Comparison of ENCODE assay signal across 15 mouse cellular contexts in the genomic region with DNA sequence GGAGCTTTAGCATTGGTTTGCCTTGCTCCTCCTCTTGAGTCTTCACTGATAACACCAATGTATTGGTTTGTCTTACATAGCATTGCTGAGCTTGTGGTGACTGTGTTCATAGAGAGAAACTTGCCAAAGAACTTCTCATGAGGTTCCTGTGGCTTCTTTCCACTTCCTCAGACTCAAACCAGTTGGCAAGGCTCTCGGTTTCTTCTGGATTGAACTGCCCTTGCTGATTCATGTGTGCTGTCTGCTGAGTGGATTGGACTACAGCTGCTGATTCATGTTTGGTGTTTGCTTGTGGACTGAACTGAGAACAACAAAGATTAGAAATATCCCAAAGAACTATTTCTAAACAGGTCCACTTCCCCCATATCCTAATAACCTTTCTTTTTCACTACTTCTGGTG. TPM values are rescaled to one million over a fixed set of nuclear protein-coding genes. Genes with fewer than 3 reads are reported as not detected.
"Had no signal": no experiment of that assay in that cellular context is flagged by ENCODE, and none has a peak within 500 bp of the region (broad histone marks: within the 10 kb centered on the region; RNA-seq: fewer than 3 reads in every experiment).

No protein-coding gene starts in this region.

- H3K9ac ChIP-seq: liver, postnatal 0 days; lung, embryonic 14.5 days; midbrain, embryonic 13.5 days; midbrain, embryonic 15.5 days; neural tube, embryonic 12.5 days; stomach, embryonic 15.5 days had no signal

- H3K27ac ChIP-seq: midbrain, embryonic 10.5 days; midbrain, embryonic 13.5 days; midbrain, embryonic 15.5 days; neural tube, embryonic 12.5 days; stomach, embryonic 15.5 days had no signal

- ATAC-seq: midbrain, embryonic 13.5 days; midbrain, embryonic 15.5 days had no signal

- H3K36me3 ChIP-seq: midbrain, embryonic 10.5 days; midbrain, embryonic 13.5 days; midbrain, embryonic 15.5 days; neural tube, embryonic 12.5 days; stomach, embryonic 15.5 days had no signal

- H3K4me3 ChIP-seq: midbrain, embryonic 10.5 days; midbrain, embryonic 13.5 days; midbrain, embryonic 15.5 days; neural tube, embryonic 12.5 days; stomach, embryonic 15.5 days had no signal

- DNase-seq: liver, postnatal 0 days; lung, embryonic 14.5 days; lung, postnatal 10 days; lung, postnatal 4 days; right cerebral cortex, postnatal 14 days; thymus, adult 18-20 months; thymus, postnatal 14 days; thymus, postnatal 36 days had no signal

- H3K4me1 ChIP-seq: midbrain, embryonic 13.5 days; midbrain, embryonic 15.5 days; neural tube, embryonic 12.5 days; stomach, embryonic 15.5 days had no signal

- H3K4me2 ChIP-seq: lung, embryonic 14.5 days; midbrain, embryonic 13.5 days; midbrain, embryonic 15.5 days; neural tube, embryonic 12.5 days; stomach, embryonic 15.5 days had no signal

- H3K9me3 ChIP-seq: midbrain, embryonic 10.5 days; midbrain, embryonic 13.5 days; midbrain, embryonic 15.5 days; neural tube, embryonic 12.5 days; stomach, embryonic 15.5 days had no signal

- H3K27me3 ChIP-seq: midbrain, embryonic 13.5 days; midbrain, embryonic 15.5 days; neural tube, embryonic 12.5 days; stomach, embryonic 15.5 days had no signal

RNA-seq across cellular contexts. Expression of a gene that starts 9.4 kb away (rescaled TPM):
- total RNA-seq: megakaryocyte-erythroid progenitor cell, adult 5-6 weeks; monocyte, adult 5-6 weeks had no signal
